Mouse (Mus musculus) midbrain, embryonic 16.5 days (tissue): ENCODE measurements at regions not wholly inside any gene's neighbourhood (a gene's known extent, or its start where the extent isn't known, plus 50 kb on each side); places are given as distances from the start of the nearest gene placed in this dataset.

Source experiments
- ATAC-seq: fragments of 200-750 bp; cut with Nextera tagmentation; 2 replicates; pipeline ENCODE4 v1.8.0; 2017; ENCODE audit warnings: moderate TSS enrichment
- H3K27ac ChIP-seq: fragments of 300-500 bp; sonication (generic); 2 replicates; pipeline ENCODE4 v1.5.1; 2014; ENCODE audit warnings: mild to moderate bottlenecking, low read length, mixed read lengths
- H3K27me3 ChIP-seq: fragments of 300-500 bp; sonication (generic); 2 replicates; pipeline ENCODE4 v1.6.1; 2014; ENCODE audit warnings: low read depth, low read length, mixed read lengths; ENCODE audit not compliant: control insufficient read depth, insufficient read depth
- H3K36me3 ChIP-seq: fragments of 300-500 bp; sonication (generic); 2 replicates; pipeline ENCODE4 v1.6.1; 2014; ENCODE audit warnings: mild to moderate bottlenecking, low read length, moderate library complexity, mixed read lengths; ENCODE audit not compliant: control insufficient read depth, insufficient read depth
- H3K4me1 ChIP-seq: fragments of 300-500 bp; sonication (generic); 2 replicates; pipeline ENCODE4 v1.6.1; 2014; ENCODE audit warnings: mild to moderate bottlenecking, low read length, mixed read lengths; ENCODE audit not compliant: control insufficient read depth, insufficient read depth
- H3K4me2 ChIP-seq: fragments of 300-500 bp; sonication (generic); 2 replicates; pipeline ENCODE4 v1.6.1; 2014; ENCODE audit warnings: mild to moderate bottlenecking, low read length, mixed read lengths
- H3K4me3 ChIP-seq: fragments of 300-500 bp; sonication (generic); 2 replicates; pipeline ENCODE4 v1.5.1; 2014; ENCODE audit warnings: low read depth, mild to moderate bottlenecking, low read length, moderate library complexity, mixed read lengths
- H3K9ac ChIP-seq: fragments of 300-500 bp; sonication (generic); 2 replicates; pipeline ENCODE4 v1.6.1; 2014; ENCODE audit warnings: low read depth, low read length, mixed read lengths
- H3K9me3 ChIP-seq: fragments of 300-500 bp; sonication (generic); replicated peaks from 2 replicates; pipeline ENCODE4 v1.6.1; 2014; ENCODE audit warnings: mild to moderate bottlenecking, low read length, mixed read lengths; ENCODE audit not compliant: control insufficient read depth, poor library complexity, severe bottlenecking
- WGBS: fragments of 180-500 bp; shearing (Covaris S2); extraction: QIAGEN DNeasy Blood & Tissue Kit; methylation state at CpG from one replicate; pipeline ENCODE4 v1.1.7; 2014; 5-methylcytosine and 5-hydroxymethylcytosine counted together

DNA sequence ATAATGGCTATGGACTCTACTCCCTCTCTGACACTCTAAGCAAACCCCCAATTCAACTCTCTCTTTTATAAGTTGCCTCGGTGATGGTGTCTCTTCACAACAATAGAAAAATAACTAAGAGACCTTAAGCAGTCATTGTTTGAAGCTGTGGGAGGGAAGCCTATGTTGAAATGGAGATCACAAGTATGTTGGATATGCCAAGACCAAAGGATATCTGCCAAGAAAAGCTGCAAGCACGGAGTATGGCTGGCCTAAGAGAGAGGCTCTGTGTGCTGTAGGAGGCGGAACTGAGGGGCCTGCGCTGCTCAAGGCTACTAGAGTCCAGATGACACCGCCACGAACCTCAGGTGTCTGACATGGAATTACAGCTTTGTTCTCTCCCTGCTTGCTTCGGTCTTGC, 55.3 kb upstream of the Ctnnbl1 start:
- H3K9me3 ChIP-seq, result no peaks in the 10 kb centered on the region
- no peak overlapping the region for H3K9ac ChIP-seq
- 71% methylated on average over 7 of the region's 7 CpGs for WGBS
- ATAC-seq, result no peak
- no peak overlapping the region for H3K4me2 ChIP-seq
- H3K4me1 ChIP-seq, result no peaks in the 10 kb centered on the region
- no peak overlapping the region for H3K4me3 ChIP-seq
- no peaks in the 10 kb centered on the region for H3K27me3 ChIP-seq
- no peak overlapping the region for H3K27ac ChIP-seq
- H3K36me3 ChIP-seq, result no peaks in the 10 kb centered on the region
